Mouse (Mus musculus): Measurements from ENCODE around the gene Cttnbp2nl.

Cttnbp2nl gene

GRCm38 (mm10) chr3:104965070-104965855 lies 87.7 kb downstream of the Cttnbp2nl start:
- no peak for DNase-seq (ENCODE audit: low read depth, low spot score)

- no peak for DNase-seq (ENCODE audit: low read depth, low spot score)
Measured at GRCm38 (mm10) chr3:104963331-104964276, 89.3 kb downstream of the Cttnbp2nl start.

GRCm38 (mm10) chr3:104962866-104963265 lies 90.1 kb downstream of the Cttnbp2nl start:
- no peak for DNase-seq (ENCODE audit: low read depth, low spot score)

- DNase-seq (ENCODE audit: low read depth, low spot score) = no peak
Measured at GRCm38 (mm10) chr3:104962141-104962611, 90.8 kb downstream of the Cttnbp2nl start.

- no peak for DNase-seq (ENCODE audit: low read depth, low spot score)
Measured at GRCm38 (mm10) chr3:104961066-104962059, 91.6 kb downstream of the Cttnbp2nl start, which contains the start of gene Wnt2b. Gene Wnt2b, minus strand, starts transcription at chr3:104961921.

GRCm38 (mm10) chr3:104960026-104961000 lies 92.6 kb downstream of the Cttnbp2nl start:
- DNase-seq (ENCODE audit: low read depth, low spot score) = no peak

GRCm38 (mm10) chr3:104956131-104956581 lies 96.8 kb downstream of the Cttnbp2nl start:
- DNase-seq (ENCODE audit: low read depth, low spot score) = no peak

- DNase-seq (ENCODE audit: low read depth, low spot score) = no peak
Measured at GRCm38 (mm10) chr3:104954551-104954950, 98.4 kb downstream of the Cttnbp2nl start.

GRCm38 (mm10) chr3:104954137-104954536 lies 98.8 kb downstream of the Cttnbp2nl start:
- no peak for DNase-seq (ENCODE audit: low read depth, low spot score)

GRCm38 (mm10) chr3:104952891-104953670 lies 99.9 kb downstream of the Cttnbp2nl start:
- no peak for DNase-seq (ENCODE audit: low read depth, low spot score)

All from brain, embryonic 18.5 days (tissue).